Mouse (Mus musculus): ENCODE results near the gene Nmt1. TPM values are rescaled to one million over a fixed set of nuclear protein-coding genes. Genes with fewer than 3 reads are reported as not detected.

Nmt1 gene
- polyA plus RNA-seq, 1 experiment from 2014 or later, result 63.6 TPM

GRCm38 (mm10) chr11:102992940-102993339, 35.0 kb upstream of the Nmt1 start:
- peak; percentile 53; the same call in 1 of the 2 replicates for ATAC-seq (ENCODE audit: low FRiP score, low TSS enrichment)
- no peak overlapping the region for H3K27ac ChIP-seq (ENCODE audit: low read depth, low read length)

DNA sequence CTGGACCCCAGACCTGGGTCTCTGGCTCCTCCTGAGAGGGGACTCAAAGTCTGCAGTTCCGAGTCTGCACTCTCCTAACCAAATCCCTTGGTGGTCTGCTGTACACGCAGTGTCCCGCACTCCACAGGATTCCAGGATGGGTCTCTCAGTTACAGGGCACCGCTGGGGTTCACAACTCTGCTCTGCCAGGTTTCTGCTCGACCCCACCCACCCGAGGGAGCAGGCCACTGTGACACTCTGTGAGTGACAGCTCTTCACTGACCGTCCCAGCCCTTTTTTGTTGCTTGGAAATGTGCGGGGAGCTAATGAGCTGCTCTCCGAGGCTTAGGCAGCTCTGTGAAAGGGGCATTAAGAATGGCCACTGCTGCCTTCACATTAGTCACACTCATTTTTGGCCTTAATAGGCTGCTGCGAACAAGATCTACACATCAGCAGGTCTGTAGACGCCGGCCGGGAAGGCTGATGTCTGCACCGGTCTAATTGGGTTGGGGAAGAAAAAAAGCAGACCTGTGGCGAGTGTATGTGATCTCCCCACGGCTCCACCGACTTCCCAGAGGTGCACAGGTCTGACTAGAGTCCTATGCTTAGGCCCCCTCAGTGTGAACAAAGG, 34.5 kb upstream of the Nmt1 start:
- 61% methylated on average over 17 of the region's 17 CpGs for WGBS
- peaks cover 49% of the 10 kb centered on the region for H3K36me3 ChIP-seq (ENCODE audit: control insufficient read depth, insufficient read depth, low read length)
- no peak for ATAC-seq (ENCODE audit: low FRiP score, low TSS enrichment)

More at GRCm38 (mm10) chr11:102992940-102993339, 35.0 kb upstream of the Nmt1 start:
- H3K27me3 ChIP-seq (ENCODE audit: control insufficient read depth, insufficient read depth, low read length), result peaks cover 28% of the 10 kb centered on the region
- WGBS, result 7% methylated on average over 5 of the region's 5 CpGs
- no peak overlapping the region for H3K4me2 ChIP-seq (replicated peaks; ENCODE audit: low read depth, low read length)
- H3K36me3 ChIP-seq (ENCODE audit: control insufficient read depth, insufficient read depth, low read length), result peaks cover 43% of the 10 kb centered on the region
- no peak overlapping the region for H3K9ac ChIP-seq (ENCODE audit: low read depth, low read length)
- H3K4me1 ChIP-seq (ENCODE audit: control insufficient read depth, insufficient read depth, low read length), result peaks cover 16% of the 10 kb centered on the region
- H3K4me3 ChIP-seq (ENCODE audit: low read length), result no peak overlapping the region
- H3K9me3 ChIP-seq (ENCODE audit: control insufficient read depth, low read length), result no peaks in the 10 kb centered on the region

GRCm38 (mm10) chr11:102994952-102995351, 33.0 kb upstream of the Nmt1 start:
- ATAC-seq (ENCODE audit: low FRiP score, low TSS enrichment), result no peak
- no peak overlapping the region for H3K4me3 ChIP-seq (ENCODE audit: low read length)
- no peak overlapping the region for H3K4me2 ChIP-seq (replicated peaks; ENCODE audit: low read depth, low read length)
- peaks cover 16% of the 10 kb centered on the region for H3K4me1 ChIP-seq (ENCODE audit: control insufficient read depth, insufficient read depth, low read length)
- peaks cover 14% of the 10 kb centered on the region for H3K27me3 ChIP-seq (ENCODE audit: control insufficient read depth, insufficient read depth, low read length)
- 63% methylated on average over 18 of the region's 18 CpGs for WGBS
- H3K36me3 ChIP-seq (ENCODE audit: control insufficient read depth, insufficient read depth, low read length), result peaks cover 63% of the 10 kb centered on the region
- no peak overlapping the region for H3K27ac ChIP-seq (ENCODE audit: low read depth, low read length)
- no peaks in the 10 kb centered on the region for H3K9me3 ChIP-seq (ENCODE audit: control insufficient read depth, low read length)
- no peak overlapping the region for H3K9ac ChIP-seq (ENCODE audit: low read depth, low read length)

More for the DNA sequence above, 34.5 kb upstream of the Nmt1 start:
- no peak overlapping the region for H3K9ac ChIP-seq (ENCODE audit: low read depth, low read length)
- H3K4me3 ChIP-seq (ENCODE audit: low read length), result no peak overlapping the region
- H3K4me2 ChIP-seq (replicated peaks; ENCODE audit: low read depth, low read length), result no peak overlapping the region
- peaks cover 16% of the 10 kb centered on the region for H3K4me1 ChIP-seq (ENCODE audit: control insufficient read depth, insufficient read depth, low read length)
- peaks cover 27% of the 10 kb centered on the region for H3K27me3 ChIP-seq (ENCODE audit: control insufficient read depth, insufficient read depth, low read length)
- H3K9me3 ChIP-seq (ENCODE audit: control insufficient read depth, low read length), result no peaks in the 10 kb centered on the region
- H3K27ac ChIP-seq (ENCODE audit: low read depth, low read length), result no peak overlapping the region

DNA sequence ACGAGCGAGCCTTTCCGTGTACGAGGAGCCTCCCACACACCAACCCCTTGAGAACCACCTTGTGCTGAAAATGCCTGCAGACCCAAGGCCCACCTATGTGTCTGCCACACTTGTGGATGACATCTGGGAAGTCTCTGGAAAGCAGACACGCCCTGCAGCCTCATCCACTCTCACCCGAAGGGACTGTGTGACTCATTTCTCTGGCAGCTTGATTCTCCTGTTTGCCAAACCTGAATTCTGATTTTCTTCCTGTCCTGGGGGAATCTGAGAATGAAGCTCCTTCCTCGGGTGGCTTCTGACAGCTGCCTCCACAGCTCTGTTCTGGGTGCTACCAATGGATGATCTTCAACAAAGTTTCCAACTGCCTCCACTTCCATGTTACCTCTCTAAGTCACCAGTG, 31.6 kb upstream of the Nmt1 start:
- Histone ChIP-seq H3K4me3 (ENCODE audit: low read length) (no peak overlapping the region), H3K27me3 (ENCODE audit: control insufficient read depth, insufficient read depth, low read length) (peaks cover 7% of the 10 kb centered on the region; the same call in 1 of the 2 replicates), H3K27ac (ENCODE audit: low read depth, low read length) (no peak overlapping the region), H3K36me3 (ENCODE audit: control insufficient read depth, insufficient read depth, low read length) (peaks cover 66% of the 10 kb centered on the region), H3K9ac (ENCODE audit: low read depth, low read length) (no peak overlapping the region), H3K9me3 (ENCODE audit: control insufficient read depth, low read length) (no peaks in the 10 kb centered on the region), H3K4me2 (replicated peaks; ENCODE audit: low read depth, low read length) (no peak overlapping the region), H3K4me1 (ENCODE audit: control insufficient read depth, insufficient read depth, low read length) (peaks cover 10% of the 10 kb centered on the region)
- ATAC-seq (ENCODE audit: low FRiP score, low TSS enrichment), result no peak
- WGBS, result 70% methylated on average over 7 of the region's 7 CpGs

GRCm38 (mm10) chr11:102996991-102997770, 30.8 kb upstream of the Nmt1 start:
- Histone ChIP-seq H3K4me1 (ENCODE audit: control insufficient read depth, insufficient read depth, low read length) (peaks cover 2% of the 10 kb centered on the region; the same call in 1 of the 2 replicates), H3K4me2 (replicated peaks; ENCODE audit: low read depth, low read length) (no peak overlapping the region), H3K27me3 (ENCODE audit: control insufficient read depth, insufficient read depth, low read length) (peaks cover 4% of the 10 kb centered on the region; the same call in 1 of the 2 replicates), H3K9ac (ENCODE audit: low read depth, low read length) (no peak overlapping the region), H3K36me3 (ENCODE audit: control insufficient read depth, insufficient read depth, low read length) (peaks cover 66% of the 10 kb centered on the region), H3K27ac (ENCODE audit: low read depth, low read length) (no peak overlapping the region), H3K9me3 (ENCODE audit: control insufficient read depth, low read length) (no peaks in the 10 kb centered on the region), H3K4me3 (ENCODE audit: low read length) (no peak overlapping the region)
- no peak for ATAC-seq (ENCODE audit: low FRiP score, low TSS enrichment)
- WGBS, result 93% methylated on average over 12 of the region's 12 CpGs

DNA sequence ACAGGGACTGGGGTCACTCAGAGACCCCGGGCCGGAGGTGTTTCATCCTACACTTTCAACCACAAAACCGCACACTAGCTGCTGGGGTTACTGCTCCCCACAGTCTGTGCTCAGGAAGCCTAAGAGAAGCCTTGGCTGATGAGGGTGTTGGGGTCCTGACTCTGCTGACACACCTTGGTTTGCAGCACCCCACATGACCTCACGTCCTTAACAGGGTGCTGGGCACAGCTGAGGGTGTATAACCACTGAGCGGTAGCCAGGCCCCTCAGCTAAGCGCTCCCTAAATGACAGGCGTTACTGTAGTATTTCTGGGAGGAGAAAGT, 29.8 kb upstream of the Nmt1 start:
- peaks cover 66% of the 10 kb centered on the region for H3K36me3 ChIP-seq (ENCODE audit: control insufficient read depth, insufficient read depth, low read length)
- H3K4me3 ChIP-seq (ENCODE audit: low read length), result no peak overlapping the region
- H3K4me1 ChIP-seq (ENCODE audit: control insufficient read depth, insufficient read depth, low read length), result no peaks in the 10 kb centered on the region
- H3K27me3 ChIP-seq (ENCODE audit: control insufficient read depth, insufficient read depth, low read length), result no peaks in the 10 kb centered on the region
- H3K4me2 ChIP-seq (replicated peaks; ENCODE audit: low read depth, low read length), result no peak overlapping the region
- no peak overlapping the region for H3K27ac ChIP-seq (ENCODE audit: low read depth, low read length)
- WGBS, result 93% methylated on average over 7 of the region's 7 CpGs
- no peak overlapping the region for H3K9ac ChIP-seq (ENCODE audit: low read depth, low read length)
- no peaks in the 10 kb centered on the region for H3K9me3 ChIP-seq (ENCODE audit: control insufficient read depth, low read length)
- ATAC-seq (ENCODE audit: low FRiP score, low TSS enrichment), result no peak

GRCm38 (mm10) chr11:102998577-102999316, 29.2 kb upstream of the Nmt1 start:
- no peak overlapping the region for H3K4me3 ChIP-seq (ENCODE audit: low read length)
- H3K9me3 ChIP-seq (ENCODE audit: control insufficient read depth, low read length), result no peaks in the 10 kb centered on the region
- ATAC-seq (ENCODE audit: low FRiP score, low TSS enrichment), result no peak
- H3K9ac ChIP-seq (ENCODE audit: low read depth, low read length), result no peak overlapping the region
- no peaks in the 10 kb centered on the region for H3K27me3 ChIP-seq (ENCODE audit: control insufficient read depth, insufficient read depth, low read length)
- WGBS, result 86% methylated on average over 14 of the region's 14 CpGs
- H3K27ac ChIP-seq (ENCODE audit: low read depth, low read length), result no peak overlapping the region
- H3K36me3 ChIP-seq (ENCODE audit: control insufficient read depth, insufficient read depth, low read length), result peaks cover 63% of the 10 kb centered on the region
- H3K4me1 ChIP-seq (ENCODE audit: control insufficient read depth, insufficient read depth, low read length), result no peaks in the 10 kb centered on the region
- H3K4me2 ChIP-seq (replicated peaks; ENCODE audit: low read depth, low read length), result no peak overlapping the region

DNA sequence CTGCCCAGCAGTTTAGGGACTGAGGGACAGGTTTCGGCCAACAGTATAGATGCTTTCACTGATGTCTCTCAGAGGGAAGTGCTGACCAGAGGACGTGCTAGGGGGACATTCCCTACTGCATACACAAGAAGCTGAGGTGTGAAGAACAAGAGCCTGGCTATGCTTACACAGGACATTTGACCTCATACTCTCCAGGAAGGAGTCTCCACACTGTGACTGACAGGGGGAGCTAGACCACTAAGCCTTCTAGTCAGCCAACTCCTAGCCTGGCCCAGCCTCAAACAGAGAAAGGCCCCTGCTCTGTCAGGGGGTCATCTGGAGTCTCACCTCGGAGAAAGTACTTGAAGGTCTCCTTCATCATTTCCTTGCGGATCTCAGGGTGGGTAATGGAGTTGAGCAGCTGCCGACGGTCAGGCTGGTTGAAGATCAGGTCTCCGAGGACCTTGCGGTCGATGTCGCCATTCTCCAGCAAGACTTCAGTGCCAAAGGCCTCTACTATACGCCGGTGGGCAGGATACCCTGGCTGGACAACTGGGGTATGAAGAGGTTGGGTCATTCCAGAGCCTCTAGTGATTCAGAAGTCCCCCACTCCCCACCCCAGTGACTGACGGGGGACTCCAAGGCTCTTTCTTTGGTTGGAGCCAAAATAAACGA, 28.5 kb upstream of the Nmt1 start:
- peaks cover 57% of the 10 kb centered on the region for H3K36me3 ChIP-seq (ENCODE audit: control insufficient read depth, insufficient read depth, low read length)
- H3K9ac ChIP-seq (ENCODE audit: low read depth, low read length), result no peak overlapping the region
- 87% methylated on average over 14 of the region's 14 CpGs for WGBS
- H3K27me3 ChIP-seq (ENCODE audit: control insufficient read depth, insufficient read depth, low read length), result no peaks in the 10 kb centered on the region
- no peaks in the 10 kb centered on the region for H3K4me1 ChIP-seq (ENCODE audit: control insufficient read depth, insufficient read depth, low read length)
- no peaks in the 10 kb centered on the region for H3K9me3 ChIP-seq (ENCODE audit: control insufficient read depth, low read length)
- no peak for ATAC-seq (ENCODE audit: low FRiP score, low TSS enrichment)
- H3K27ac ChIP-seq (ENCODE audit: low read depth, low read length), result no peak overlapping the region
- no peak overlapping the region for H3K4me3 ChIP-seq (ENCODE audit: low read length)
- no peak overlapping the region for H3K4me2 ChIP-seq (replicated peaks; ENCODE audit: low read depth, low read length)

Data from kidney, embryonic 14.5 days (tissue).